Mouse (Mus musculus) lung, postnatal 4 days (tissue): ENCODE data around the gene Pknox1.

Experiments used
- DNase-seq, 2 experiments: peaks; one replicate each; pipeline ENCODE4 v3.0.0; 2021

Gene Pknox1

GRCm38 (mm10) chr17:31556253-31556652 is 8.3 kb upstream of the Pknox1 start:
- no peak for DNase-seq

- peak; percentile 51 to 75 for DNase-seq
Measured at GRCm38 (mm10) chr17:31557124-31557880, 7.2 kb upstream of the Pknox1 start.

GRCm38 (mm10) chr17:31557947-31558542 is 6.5 kb upstream of the Pknox1 start:
- no peak for DNase-seq

- DNase-seq, result no peak
Measured at GRCm38 (mm10) chr17:31559021-31559789, 5.3 kb upstream of the Pknox1 start.

- peak; percentile 37 to 53 for DNase-seq
Measured at GRCm38 (mm10) chr17:31563632-31564014, 911 bp upstream of the Pknox1 start.

- DNase-seq, result no peak
Measured at GRCm38 (mm10) chr17:31564858-31565140, 265 bp downstream of the Pknox1 start.

GRCm38 (mm10) chr17:31565141-31566056 is 865 bp downstream of the Pknox1 start:
- DNase-seq, result peak; percentile 73 to 87

- no peak for DNase-seq
Measured at GRCm38 (mm10) chr17:31566276-31566675, 1.7 kb downstream of the Pknox1 start.

- no peak for DNase-seq
Measured at GRCm38 (mm10) chr17:31569756-31570155, 5.2 kb downstream of the Pknox1 start.

- DNase-seq, result no peak
Measured at GRCm38 (mm10) chr17:31570321-31570925, 5.9 kb downstream of the Pknox1 start.

GRCm38 (mm10) chr17:31571689-31572088 is 7.2 kb downstream of the Pknox1 start:
- DNase-seq, result no peak

GRCm38 (mm10) chr17:31574662-31575061 is 10.1 kb downstream of the Pknox1 start:
- DNase-seq, result no peak

GRCm38 (mm10) chr17:31576394-31577175 is 12.1 kb downstream of the Pknox1 start:
- DNase-seq, result no peak

- DNase-seq, result no peak
Measured at GRCm38 (mm10) chr17:31580344-31580743, 15.8 kb downstream of the Pknox1 start.

- no peak for DNase-seq
Measured at GRCm38 (mm10) chr17:31583185-31583584, 18.7 kb downstream of the Pknox1 start.

- DNase-seq, result no peak
Measured at GRCm38 (mm10) chr17:31583781-31584180, 19.2 kb downstream of the Pknox1 start.

GRCm38 (mm10) chr17:31588115-31588514 is 23.6 kb downstream of the Pknox1 start:
- no peak for DNase-seq

- no peak for DNase-seq
Measured at GRCm38 (mm10) chr17:31588726-31589125, 24.2 kb downstream of the Pknox1 start.

- DNase-seq, result no peak
Measured at GRCm38 (mm10) chr17:31590846-31591245, 26.3 kb downstream of the Pknox1 start.

GRCm38 (mm10) chr17:31594590-31594989 is 30.1 kb downstream of the Pknox1 start:
- peak in 1 of 2 experiments; percentile 38 for DNase-seq

- DNase-seq, result no peak
Measured at GRCm38 (mm10) chr17:31595077-31595476, 30.5 kb downstream of the Pknox1 start.

GRCm38 (mm10) chr17:31597957-31598356 is 33.4 kb downstream of the Pknox1 start:
- no peak for DNase-seq
